Mouse (Mus musculus): ENCODE measurements around the gene Triml1.

GRCm38 (mm10) chr8:43111205-43111827, 30.0 kb downstream of the Triml1 start:
- TF ChIP-seq POLR2A (IDR thresholded peaks at IDR 0.05; ENCODE audit: low read depth, low read length), result no peak
- TF ChIP-seq CTCF (IDR thresholded peaks at IDR 0.05; ENCODE audit: extremely low read depth, insufficient read length, insufficient replicate concordance, low read depth, low read length), result no peak

Data from small intestine, adult 2 months (tissue).